Mouse (Mus musculus) frontal cortex, postnatal 10 days (tissue): ENCODE results near the gene Akap7.

Experiments used
- DNase-seq, 2 experiments: peaks; one replicate each; pipeline ENCODE4 v3.0.0; 2022; ENCODE audit warnings: low spot score in 2 of 2, mixed read lengths in 1 of 2

The Akap7 gene

DNA sequence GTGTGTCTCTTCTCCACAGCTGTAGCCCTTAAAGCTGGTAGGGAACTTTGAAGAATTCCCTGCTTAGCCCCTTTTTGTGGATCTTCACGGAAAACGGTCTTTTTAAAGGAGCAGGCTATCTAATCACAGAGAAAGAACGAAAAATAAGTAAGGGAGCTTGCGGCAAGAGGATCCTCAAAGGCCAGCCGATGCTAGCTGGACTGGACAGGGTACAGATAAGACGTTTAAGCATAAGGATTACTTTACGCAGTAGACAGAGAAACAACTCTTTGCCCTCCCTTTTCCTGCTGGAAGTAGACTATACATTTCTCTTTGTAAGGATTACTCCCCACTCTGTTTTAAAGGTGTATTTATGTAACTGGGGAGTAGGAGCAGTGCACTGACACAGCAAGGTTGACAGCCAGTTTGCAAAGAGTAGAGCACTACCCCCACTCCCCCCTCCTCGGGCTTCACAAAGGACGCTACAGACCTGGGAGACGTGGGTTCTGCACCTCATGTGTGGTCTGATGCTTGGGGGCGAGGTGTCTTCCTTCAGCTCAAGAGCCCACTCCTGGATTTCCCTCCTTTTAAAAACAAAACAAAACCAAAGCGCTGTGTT is 9.9 kb downstream of the Akap7 start:
- no peak for DNase-seq

DNA sequence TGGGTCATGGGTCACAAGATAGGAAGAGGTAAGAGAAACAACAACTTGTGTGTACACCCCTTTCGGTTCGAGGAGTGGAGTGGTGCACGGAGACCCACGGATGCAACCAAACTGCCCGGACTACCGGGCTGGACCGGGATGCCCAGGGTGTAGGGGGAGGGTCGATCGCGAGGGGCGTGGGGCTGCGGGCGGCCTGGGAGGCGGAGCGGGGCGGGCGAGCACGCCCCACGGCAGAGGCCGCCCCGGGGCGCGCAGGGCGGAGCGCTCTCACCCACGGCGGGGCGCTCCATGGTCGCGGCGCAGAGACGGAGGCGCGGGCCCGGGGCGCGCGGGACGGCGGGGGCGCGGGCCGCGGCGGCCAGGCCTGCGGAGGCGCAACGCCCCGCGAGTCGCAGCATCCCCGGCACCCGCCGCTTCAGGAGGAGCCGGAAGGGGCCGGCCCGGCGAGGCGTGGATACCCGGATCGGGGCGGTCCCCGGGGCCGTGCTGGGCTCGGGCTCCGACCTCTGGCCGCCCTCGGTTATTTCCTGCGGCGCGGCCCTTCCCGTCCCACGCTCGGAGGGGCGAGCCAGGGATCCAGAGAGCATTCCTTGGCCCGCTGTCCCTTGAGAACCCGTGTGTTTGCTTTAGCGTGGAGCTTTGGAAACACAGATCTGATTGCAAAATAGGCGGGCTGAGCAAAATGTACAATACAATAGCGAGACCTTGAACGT is 10.9 kb downstream of the Akap7 start:
- DNase-seq = peak; percentile 72 to 83

DNA sequence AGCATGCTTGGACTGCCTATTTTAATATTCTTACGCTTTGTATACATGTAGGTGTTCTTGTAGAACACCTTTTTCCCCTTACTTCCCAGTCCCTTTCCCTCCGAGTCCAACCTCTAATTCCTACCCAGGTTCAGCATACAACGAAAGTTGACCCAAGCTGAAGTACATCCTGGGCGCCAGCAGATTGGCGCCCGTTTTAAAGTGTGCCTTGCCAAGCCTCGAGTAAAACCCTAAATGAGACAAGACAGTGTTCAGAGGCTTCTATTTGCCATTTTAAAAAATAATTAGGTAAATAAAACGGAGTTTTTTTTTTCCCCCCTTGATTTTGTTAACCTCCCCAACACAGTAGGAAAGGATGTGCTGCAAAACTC is 11.4 kb downstream of the Akap7 start:
- DNase-seq = no peak

DNA sequence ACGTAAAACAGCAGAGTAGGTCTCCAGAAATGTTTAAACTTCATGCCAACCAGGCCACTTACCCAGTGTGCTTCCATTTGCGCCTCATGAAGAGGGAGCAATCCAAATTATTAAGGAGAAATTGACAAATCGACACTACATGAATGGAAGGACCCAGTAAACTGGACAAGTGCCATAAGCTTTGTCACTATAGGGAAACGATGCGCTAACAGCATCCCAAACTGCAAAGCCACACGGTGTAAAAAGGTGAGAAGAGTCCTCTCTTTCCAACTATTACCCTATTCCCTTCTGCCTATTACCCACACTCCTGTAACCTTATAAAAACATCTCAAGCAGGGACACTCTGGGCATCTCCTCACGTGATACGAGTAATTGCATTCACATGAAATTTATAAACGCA is 11.8 kb downstream of the Akap7 start:
- DNase-seq = no peak

DNA sequence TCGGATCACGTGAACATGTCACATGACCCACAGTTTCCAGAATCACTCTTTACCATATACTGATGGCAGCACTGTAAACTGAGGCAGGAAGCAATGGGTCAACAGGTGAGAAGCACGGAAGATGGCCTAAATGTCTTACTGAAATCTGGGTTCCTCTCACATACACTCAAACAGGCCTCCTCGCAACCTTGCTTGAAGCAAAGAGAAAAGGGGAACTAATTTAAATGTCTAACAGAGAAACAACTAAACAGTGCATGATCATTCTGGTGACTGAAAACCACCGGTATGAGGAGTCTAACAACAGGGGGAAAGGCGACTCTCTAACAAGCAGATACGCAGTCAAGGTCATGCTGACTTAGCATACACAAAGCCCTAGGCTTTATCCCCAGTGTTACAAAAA is 12.7 kb downstream of the Akap7 start:
- no peak for DNase-seq

DNA sequence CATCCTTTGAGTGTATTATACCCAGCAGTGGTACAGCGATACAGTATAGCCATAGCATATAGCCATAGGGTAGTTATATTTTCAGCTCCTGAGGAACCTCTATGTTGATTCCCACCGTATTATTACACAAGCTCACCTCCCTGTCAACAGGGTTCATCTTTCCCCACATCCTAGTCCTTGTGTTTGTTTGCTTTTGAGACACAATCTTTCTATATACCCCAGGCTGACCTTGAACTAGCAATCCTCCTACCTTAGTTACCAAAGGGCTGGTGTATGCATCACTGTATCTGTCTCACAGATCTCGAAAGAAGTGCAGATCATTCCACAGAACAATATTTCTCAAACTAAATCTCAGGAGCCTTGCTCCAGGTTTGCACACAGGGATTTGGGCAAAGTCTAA is 13.9 kb downstream of the Akap7 start:
- DNase-seq = no peak

DNA sequence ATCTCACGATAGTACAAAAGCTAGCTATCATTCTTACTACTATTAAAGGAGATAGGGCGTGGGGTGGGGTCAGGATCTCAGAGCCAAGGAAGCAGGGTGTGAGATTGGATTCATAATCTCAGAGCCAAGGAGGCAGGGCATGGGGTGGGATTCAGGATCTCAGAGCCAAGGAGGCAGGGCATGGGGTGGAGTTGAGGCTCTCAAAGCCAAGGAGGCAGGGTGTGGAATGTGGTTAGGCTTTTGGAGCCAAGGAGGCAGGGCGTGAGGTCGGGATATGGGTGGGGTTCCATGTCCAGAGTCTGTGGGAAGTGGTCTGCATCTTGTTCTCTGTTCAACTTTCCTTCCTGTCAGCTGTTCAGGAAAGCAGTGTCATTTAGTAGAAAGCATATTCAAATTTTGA is 16.6 kb downstream of the Akap7 start:
- no peak for DNase-seq

- DNase-seq = no peak
Observed at GRCm38 (mm10) chr10:25285100-25285811, 22.4 kb downstream of the Akap7 start.

DNA sequence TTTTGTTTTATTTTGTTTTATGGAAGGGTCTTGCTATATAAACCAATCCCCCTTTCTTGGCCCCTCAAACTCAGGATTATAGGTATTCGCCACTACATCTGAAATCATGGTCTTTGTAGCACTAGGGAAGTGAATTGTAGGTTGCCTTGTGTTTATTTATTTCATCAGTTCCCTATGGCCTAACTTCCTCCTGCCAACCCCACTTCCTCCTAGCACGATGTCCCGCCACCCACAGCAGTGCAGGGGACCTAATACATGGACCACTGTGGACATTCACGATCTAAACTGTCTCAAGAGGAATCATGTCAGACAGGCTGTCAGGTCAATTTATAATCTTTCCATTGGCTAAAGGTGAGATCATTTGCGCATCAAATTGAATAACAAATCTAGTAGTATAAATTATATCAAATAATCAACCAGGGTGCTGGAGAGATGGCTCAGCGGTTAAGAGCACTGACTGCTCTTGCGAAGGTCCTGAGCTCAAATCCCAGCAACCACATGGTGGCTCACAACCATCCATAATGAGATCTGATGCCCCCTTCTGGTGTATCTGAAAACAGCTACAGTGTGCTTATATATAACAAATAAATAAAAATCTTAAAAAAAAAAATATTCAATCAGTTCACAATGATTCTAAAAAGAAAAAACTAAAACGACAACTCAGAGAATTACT is 23.1 kb downstream of the Akap7 start:
- DNase-seq = no peak

GRCm38 (mm10) chr10:25283397-25283796 is 24.3 kb downstream of the Akap7 start:
- DNase-seq = no peak

DNA sequence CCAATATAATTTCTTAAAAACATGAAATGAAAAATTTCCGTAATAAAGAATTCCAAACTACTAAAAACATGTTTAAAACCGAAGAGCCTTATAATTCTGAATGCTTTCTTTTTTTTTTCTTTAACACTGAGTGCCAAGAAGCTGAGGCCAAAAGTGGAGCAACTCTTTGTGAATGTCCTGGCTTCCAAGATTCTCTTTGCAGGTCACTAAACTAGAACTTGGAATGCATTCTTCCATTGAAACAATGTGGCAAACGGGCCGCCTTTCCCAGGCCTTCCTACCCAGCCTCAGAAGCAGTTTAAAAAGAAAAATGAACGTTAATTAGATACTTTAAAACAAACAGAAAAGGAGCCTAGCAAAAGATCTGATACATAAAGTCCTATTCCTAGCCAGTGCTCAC is 27.5 kb downstream of the Akap7 start:
- DNase-seq = no peak

DNA sequence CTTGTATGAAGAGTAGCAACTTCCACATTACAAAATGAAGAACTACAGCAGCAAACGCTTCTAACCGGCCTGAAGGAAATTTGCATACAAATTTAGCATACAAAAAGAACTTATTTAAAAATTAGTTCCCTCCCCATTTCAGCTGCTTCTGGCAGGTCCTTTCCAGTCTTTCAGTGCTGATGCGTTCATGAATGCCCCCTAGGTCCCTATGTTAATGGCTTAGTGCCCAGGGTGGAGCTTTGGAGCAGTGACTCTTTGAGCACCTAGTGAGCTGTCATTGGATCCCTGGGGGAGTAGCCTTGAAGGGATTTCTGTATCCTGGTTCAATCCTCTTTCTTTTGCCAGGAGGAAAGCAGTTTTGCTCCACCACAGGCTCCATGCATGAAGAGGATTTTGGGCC is 28.3 kb downstream of the Akap7 start:
- no peak for DNase-seq

- no peak for DNase-seq
Observed at GRCm38 (mm10) chr10:25275492-25275891, 32.2 kb downstream of the Akap7 start.

DNA sequence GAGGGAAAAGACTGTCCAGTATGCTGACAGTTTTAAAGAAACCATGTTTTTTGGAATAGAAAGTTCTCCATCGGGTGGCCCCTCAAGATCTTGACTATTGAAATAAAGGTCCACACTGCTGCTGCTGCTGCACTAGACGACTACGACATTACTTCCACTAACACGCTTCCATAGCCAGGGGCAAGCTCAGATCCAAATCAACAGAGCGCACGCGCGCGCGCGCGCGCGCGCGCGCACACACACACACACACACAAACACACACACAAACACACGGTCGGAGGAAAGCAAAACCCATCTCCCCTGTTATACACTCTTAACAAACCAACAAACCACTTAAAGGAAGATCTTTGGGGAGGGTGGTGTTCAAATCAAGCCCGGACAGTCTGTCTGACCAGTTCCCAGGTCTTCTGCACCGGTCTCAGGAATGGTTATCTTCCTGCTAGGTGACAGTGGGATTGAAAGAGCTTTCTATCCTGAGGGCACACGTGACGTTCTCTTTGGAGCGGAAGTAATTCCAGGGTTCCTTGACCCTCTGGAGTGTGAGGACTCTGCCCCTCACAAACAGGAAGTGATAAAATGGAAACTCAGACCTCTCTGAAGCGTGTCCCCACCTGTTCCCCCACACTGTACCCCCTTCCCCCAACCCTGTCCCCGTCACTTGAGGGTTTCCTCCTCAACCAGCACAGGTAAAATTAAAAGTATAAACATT is 32.9 kb downstream of the Akap7 start:
- no peak for DNase-seq

DNA sequence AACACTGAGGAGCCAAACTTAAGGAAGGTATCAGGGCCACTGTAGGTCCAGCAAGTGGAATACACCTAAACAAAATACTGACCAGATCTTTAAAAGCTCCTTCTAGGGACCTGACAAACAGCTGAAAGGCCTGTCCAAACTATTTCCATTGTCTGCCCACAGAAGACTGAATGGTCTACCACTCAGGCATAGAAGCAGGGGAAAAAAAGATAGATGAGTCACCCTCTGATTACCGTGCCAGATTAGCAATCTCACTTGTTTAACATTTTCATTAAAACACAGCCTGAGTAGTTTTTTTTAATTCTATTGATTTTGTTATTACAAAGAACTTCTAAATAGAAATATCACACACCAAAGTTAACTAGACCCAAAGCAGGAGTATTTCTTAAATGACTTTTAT is 33.9 kb downstream of the Akap7 start:
- DNase-seq = no peak

DNA sequence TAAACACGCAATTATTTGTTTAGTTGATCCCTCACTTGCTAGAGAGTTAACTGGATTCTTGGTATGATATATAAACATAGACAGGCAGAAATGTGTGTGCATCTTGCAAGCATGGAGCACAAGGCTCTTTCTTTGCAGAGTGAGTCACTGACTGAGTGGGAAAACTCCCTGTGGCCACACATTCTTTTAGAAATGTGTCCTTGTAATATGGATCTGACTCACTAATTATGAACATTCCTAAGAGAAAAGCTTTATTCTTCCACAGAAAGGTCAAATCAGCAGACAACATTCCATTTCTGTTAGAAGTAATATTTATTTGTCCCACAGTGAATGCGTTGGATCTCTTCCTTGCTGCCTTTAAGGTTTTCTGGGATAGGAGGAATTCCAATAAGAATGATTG is 35.9 kb downstream of the Akap7 start:
- no peak for DNase-seq

DNA sequence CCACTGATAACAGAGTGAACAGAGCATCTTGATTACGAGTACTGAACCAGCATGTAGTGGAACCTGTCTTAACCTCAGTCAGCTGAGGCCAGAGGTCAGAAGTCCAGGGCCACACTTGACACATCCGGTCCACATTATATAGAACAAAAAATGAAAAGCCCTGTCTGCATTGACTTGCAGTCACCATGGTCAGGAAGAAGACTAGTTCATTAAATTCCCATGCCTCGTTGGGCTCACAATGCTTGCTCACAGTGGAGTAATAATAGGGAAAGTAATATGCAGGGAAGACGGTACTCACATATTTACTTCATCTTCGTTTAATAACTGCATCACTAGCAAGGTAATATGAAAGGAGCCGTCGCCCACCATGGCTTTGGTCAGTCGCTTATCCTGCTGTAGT is 36.5 kb downstream of the Akap7 start:
- no peak for DNase-seq

- no peak for DNase-seq
Observed at GRCm38 (mm10) chr10:25268476-25269351, 39.0 kb downstream of the Akap7 start.

GRCm38 (mm10) chr10:25261176-25261575 is 46.5 kb downstream of the Akap7 start:
- no peak for DNase-seq

DNA sequence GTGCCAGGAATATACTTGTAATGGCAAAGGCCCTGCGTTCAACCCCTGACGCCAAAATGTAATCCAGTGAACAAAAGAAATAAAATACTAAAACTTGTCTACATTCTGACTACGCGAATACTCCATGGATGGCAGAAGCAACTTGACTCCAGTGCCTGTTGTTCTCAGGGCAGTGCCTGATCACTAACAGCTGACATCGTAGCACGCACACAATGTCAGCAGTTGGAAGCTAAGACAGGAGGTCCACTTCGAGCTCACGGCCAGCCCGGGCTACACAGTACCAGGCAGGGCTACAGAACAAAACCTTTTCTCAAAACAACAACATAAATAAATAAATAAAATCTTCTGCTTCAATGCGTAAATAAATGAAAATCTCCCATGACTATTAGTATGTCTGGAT is 46.9 kb downstream of the Akap7 start:
- no peak for DNase-seq

- DNase-seq = no peak
Observed at GRCm38 (mm10) chr10:25258171-25258570, 49.5 kb downstream of the Akap7 start.
